Mouse (Mus musculus) gastrocnemius, postnatal 4 days (tissue): ENCODE measurements at regions not wholly inside any gene's neighbourhood (a gene's known extent, or its start where the extent isn't known, plus 50 kb on each side); places are given as distances from the start of the nearest gene placed in this dataset.
A peak's percentile ranks its signal among the peaks of the same experiment; 100 is the strongest.

ENCODE experiments used
- DNase-seq, 2 experiments: peaks; one replicate each; pipeline ENCODE4 v3.0.0; 2021 to 2022; ENCODE audit warnings: low spot score in 2 of 2, mixed read lengths in 2 of 2

DNA sequence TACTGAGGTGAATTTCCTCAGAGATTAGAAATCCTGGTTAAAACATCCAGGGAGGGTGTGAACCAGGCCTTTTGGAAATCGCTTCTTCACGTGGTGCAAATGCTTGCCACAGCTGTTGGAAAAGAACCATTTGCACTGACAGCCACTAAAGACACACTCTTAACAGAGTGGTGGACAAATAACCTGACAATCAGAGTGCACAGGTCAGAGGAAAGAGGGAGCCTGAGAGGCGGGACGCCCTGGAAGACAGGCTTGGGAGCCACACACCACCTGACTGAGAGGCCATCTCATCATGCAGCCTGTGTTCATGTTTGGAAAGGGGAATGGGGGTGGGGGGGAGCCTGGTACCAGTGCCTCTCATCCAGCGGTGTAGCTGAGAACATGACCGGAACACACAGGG lies 87.0 kb upstream of the Gm11983 start:
- DNase-seq: no peak

- no peak for DNase-seq
These were observed 86.5 kb upstream of the Gm11983 start for GRCm38 (mm10) chr11:6923917-6924316.

DNA sequence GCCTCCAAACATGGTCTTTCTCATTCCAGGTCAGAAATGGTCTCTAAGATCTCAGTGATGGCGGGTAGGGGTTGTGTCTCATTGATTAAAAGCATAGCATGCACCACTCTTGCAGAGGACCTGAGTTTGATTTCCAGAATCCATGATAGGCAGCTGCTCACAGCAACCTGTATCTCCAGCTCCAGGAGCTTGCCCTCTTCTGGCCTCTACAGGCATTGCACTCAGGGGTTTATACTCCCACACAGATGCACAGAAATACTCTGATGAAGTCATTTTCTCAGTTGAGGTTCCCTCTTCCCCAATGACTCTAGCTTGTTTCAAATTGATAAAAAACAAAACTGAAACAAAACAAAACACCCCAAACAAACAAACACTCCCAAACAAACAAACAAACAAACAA lies 81.1 kb upstream of the Gm11983 start:
- DNase-seq: no peak

GRCm38 (mm10) chr11:6905630-6906029 lies 68.2 kb upstream of the Gm11983 start:
- DNase-seq: no peak

GRCm38 (mm10) chr11:6902991-6903390 lies 65.5 kb upstream of the Gm11983 start:
- DNase-seq: peak in 1 of 2 experiments; percentile 29

GRCm38 (mm10) chr11:6902271-6902670 lies 64.8 kb upstream of the Gm11983 start:
- no peak for DNase-seq

DNA sequence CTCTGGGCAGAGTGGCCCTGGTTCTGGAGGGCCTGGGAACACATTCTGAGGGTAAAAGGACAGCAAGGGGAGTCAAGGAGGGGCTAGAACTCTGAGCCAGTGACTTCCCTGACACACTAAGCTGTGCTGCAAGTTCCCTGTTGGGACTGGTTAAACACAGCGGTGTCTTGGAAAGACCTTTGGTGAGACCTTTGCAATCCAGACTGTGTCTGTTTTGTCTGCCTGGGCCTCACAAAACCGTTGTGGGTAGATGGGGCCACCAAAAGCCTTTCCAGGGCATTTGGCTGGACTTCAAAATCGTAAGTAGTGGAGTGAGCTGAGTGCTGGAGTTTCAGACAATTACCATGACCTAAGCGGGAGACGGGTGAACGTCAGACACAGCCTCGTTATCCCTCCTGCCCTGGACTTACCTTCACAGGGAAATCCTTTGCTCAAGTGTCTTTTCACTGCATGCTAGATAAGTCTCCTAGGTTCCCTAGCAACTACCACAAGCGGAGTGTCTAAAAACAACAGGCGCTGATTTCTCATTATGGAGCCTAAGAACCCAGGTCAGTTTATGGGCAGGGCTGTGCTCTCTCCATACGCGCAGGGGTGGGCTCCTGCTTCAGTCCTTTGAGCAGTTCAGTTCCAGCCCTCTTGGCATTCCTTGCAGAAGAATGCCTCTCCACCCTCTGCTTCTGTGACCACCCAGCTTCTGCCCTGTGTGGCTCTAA lies 63.5 kb upstream of the Gm11983 start:
- no peak for DNase-seq

DNA sequence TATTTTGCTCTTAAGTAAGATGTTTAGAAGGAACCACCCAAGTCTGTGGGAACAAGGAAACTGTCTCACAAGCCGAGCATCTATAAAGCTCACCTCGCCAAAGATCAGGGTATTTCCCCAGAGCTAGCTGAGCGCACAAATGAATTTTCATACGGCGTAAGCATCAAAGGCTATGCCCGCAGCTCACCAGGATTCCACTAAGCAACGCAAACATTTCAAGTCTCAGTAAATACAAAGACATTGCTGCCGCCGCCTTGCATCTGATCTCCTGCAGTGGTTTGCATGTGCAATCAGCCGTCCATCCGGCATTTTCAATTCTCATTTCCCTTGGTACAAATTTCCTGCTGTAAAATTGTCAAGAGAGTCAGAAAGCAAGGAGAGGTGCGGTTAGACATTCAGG lies 62.9 kb upstream of the Gm11983 start:
- no peak for DNase-seq

DNA sequence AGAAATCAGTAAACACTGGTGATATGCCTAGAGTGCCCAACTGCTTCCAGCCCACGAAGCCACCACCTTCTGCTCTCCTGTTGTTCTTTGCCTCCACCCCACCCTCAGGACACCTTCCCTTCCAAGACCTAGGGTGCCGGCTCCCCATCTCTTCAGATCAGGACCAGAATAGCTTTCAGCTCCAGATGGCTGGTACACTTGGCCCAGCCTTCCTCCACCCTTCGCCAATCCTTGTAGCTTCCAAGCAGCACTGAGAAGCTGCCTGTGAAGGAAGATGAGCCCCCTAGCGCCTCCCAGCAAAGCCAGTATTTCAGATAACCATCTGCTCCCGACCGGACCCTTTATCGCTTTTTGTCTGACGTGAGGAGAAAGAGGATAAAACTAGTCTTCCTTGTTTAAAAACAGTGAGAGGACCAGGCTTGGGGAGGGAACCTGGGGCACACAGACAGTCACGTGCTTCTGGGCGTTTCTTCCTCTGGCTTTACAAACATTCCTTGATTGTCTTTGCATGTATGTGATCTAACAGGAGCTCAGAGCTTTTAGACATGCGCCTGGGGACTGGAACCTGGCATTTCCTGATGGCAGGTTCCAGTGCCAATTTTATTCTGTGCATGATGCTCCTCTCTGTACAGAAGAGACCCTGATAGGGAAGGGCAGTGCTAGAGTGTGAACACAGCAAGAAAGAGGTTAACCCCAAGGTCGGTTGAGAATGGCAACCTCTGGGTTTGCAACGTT lies 62.0 kb upstream of the Gm11983 start:
- no peak for DNase-seq

DNA sequence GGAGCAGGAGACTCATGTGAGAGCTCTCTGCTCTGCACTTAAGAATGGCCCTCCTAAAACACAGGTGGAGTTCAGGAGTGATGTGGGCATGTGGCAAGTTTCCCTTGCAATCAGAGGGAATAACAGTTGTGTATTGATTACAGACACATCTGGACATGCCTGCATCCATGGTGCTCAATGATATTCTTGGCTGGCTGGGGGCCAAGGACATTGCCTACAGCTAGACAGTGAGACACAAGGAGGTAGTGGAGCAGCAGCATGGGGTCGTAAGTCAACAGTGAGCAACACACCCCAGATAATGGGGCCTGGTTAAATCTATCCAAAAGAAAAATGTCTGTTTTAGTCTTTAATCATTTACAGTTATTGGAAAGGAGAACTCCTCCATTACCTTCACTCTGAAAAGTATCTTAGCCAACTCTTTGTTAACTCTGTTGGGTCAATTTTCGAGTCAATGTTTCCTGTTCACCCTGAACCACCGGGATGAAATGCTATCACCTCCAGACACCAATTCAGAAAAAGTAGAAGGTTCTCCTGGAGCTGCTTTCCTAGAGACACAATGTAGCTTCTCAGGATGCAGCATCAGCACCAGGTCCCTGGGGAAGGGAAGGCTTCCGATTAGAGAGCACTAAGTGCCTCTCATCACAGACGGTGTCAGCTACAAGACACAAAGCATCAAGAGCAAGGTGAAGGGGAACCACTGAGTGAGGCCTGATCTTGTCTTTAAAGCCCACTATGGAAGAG lies 61.1 kb upstream of the Gm11983 start:
- no peak for DNase-seq

DNA sequence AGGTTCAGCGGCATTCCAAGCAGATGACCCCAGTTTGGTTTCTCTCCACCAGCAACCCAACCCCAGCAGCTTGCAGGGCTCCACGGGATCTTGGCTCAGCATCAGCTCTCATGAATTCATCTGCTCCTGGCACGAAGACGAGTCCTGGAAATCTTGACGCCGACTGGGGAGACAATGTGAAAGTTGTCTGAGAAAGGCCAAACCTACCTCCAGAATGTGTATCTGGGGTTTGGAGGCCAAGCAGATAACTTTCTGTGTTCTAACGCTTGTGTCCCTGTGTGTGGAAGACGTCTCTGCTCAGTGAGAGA lies 58.3 kb upstream of the Gm11983 start:
- DNase-seq: peak in 1 of 2 experiments; percentile 31

GRCm38 (mm10) chr11:6894911-6895785 lies 57.7 kb upstream of the Gm11983 start:
- DNase-seq: no peak

DNA sequence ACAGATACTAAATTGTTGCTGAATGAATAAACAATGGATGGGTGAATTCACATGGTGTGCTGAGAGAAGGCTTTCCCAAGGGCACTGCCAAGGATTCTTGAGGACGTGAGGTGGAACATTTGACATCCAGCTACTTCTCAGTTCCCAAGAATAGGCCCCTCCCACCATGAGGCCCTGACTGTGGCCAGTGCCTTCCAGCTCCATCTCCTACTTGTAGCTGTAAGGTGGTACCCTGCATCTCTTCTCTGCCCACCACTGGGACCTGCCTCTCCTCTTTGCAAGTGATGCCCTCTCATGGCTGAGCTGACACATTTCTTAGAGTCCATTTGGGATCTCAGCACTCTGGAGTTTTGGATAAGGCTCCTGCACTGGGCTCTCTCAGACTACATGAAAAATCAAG lies 56.3 kb upstream of the Gm11983 start:
- no peak for DNase-seq

DNA sequence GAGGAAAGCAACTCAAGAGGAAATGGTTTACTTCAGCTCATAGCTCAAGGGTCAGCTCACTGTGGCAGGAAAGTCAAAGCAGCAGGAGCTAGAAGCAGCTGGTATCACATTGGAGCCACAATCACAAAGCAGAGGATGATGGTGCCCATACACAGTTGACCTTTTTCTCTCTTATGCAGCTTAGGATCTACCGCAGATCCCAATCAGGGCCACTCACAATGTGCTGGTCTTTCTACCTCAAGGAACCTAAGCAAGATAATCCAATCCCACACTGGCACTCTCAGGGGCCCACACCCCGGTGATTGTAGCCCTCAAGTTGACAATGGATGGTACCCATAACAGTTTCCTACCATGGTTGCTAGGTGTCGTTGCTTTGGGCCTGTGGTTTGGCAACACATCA lies 55.6 kb upstream of the Gm11983 start:
- no peak for DNase-seq

GRCm38 (mm10) chr11:6890450-6890849 lies 53.0 kb upstream of the Gm11983 start:
- no peak for DNase-seq

GRCm38 (mm10) chr11:6889660-6890185 lies 52.3 kb upstream of the Gm11983 start:
- DNase-seq: no peak

DNA sequence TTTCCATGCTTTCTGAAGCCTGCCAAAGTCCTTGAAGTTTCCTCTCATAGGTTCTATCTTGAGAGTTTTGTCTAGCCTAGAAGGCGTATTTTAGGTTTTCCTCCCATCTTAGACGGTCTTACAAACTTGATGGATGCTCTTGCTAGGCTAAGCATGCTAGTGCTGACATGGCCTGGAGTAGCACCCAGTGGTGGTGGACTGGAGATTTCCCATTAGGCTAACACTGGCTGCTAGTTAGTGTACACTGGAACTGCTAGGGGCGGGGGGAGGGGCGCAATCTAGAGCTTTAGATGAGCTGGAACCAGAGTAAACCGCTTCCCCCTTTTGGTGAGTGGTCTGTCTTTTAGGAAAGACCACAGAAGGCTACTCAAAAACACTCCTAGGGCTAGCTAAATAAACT lies 51.7 kb upstream of the Gm11983 start:
- no peak for DNase-seq
